Mouse (Mus musculus): Measurements from ENCODE around the gene Eif2s1. TPM values are rescaled to one million over a fixed set of nuclear protein-coding genes. Genes with fewer than 3 reads are reported as not detected.

The Eif2s1 gene
- total and polyA plus RNA-seq, 2 experiments from 2014 or later = 29.4 to 92.0 TPM

- no peak for DNase-seq (ENCODE audit: low spot score)
- peaks cover 18% of the 10 kb centered on the region for H3K4me1 ChIP-seq (ENCODE audit: insufficient read depth, low read length)
- ATAC-seq = peak; percentile 52
- peak overlapping the region; percentile 63 for H3K4me2 ChIP-seq (ENCODE audit: low read depth, low read length)
- H3K4me3 ChIP-seq (ENCODE audit: low read length) = peak overlapping the region; percentile 60
- peak overlapping the region; percentile 78 for H3K27ac ChIP-seq
- H3K36me3 ChIP-seq (ENCODE audit: insufficient read depth, low read length) = no peaks in the 10 kb centered on the region
- WGBS = under 1% methylated on average over 30 of the region's 30 CpGs
- H3K27me3 ChIP-seq (ENCODE audit: insufficient read depth, low read length) = no peaks in the 10 kb centered on the region
- no peaks in the 10 kb centered on the region for H3K9me3 ChIP-seq (ENCODE audit: low read length)
- peak overlapping the region; percentile 68 for H3K9ac ChIP-seq (replicated peaks; ENCODE audit: low read length)
- TF ChIP-seq CTCF (IDR thresholded peaks at IDR 0.05; ENCODE audit: low read depth) = no peak
Measured at GRCm38 (mm10) chr12:78860921-78861495, 611 bp upstream of the Eif2s1 start.

DNA sequence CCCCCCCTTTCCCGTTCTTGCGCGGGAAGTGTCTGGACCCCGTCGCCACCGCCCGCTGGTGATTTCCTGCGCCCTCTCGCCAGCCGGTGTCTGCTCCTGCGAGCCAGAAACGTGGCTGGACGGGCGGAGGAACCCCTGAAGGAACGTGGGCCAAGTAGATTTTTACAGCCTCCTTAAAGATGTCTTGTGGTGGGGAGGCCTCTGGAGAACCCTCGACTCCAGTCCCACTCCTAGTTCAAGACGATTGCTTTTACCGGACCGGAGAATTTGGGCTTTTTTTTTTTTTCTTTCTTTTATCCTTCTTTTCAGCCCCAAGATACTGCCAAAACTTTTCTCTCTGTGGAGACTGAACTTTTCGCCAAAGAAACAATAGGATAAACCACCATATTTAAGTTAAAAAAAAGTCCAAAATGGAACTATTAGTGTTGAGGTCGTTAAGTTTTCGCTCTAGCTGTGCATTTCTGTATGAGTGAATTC, 673 bp downstream of the Eif2s1 start:
- peak overlapping the region; percentile 60 for H3K4me3 ChIP-seq (ENCODE audit: low read length)
- DNase-seq (ENCODE audit: low spot score) = no peak
- under 1% methylated on average over 22 of the region's 22 CpGs for WGBS
- peaks cover 18% of the 10 kb centered on the region for H3K4me1 ChIP-seq (ENCODE audit: insufficient read depth, low read length)
- H3K9me3 ChIP-seq (ENCODE audit: low read length) = no peaks in the 10 kb centered on the region
- H3K36me3 ChIP-seq (ENCODE audit: insufficient read depth, low read length) = no peaks in the 10 kb centered on the region
- peak overlapping the region; percentile 63 for H3K9ac ChIP-seq (replicated peaks; ENCODE audit: low read length)
- peak overlapping the region; percentile 77 for H3K27ac ChIP-seq
- no peaks in the 10 kb centered on the region for H3K27me3 ChIP-seq (ENCODE audit: insufficient read depth, low read length)
- no peak for TF ChIP-seq CTCF (IDR thresholded peaks at IDR 0.05; ENCODE audit: low read depth)
- ATAC-seq = no peak
- H3K4me2 ChIP-seq (ENCODE audit: low read depth, low read length) = peak overlapping the region; percentile 76

DNA sequence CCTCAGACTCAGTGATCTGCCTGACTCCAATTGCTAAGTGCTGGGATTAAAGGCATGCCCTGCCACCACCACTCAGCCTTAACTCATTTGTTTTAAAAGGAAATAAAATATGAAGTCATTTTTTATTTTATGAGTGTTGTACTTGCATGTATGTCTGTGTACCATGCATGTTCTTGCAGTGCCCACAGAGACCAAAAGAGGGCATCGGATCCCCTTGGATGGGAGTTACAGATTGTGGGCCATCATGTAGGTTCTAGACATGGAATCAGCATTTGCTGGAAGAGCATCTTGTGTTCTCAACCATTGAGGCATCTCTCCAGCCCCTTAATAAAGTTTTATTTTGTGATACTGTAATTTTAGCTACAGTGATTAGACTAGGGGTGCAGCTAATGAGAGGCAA, 3.8 kb downstream of the Eif2s1 start:
- H3K27ac ChIP-seq = no peak overlapping the region
- H3K36me3 ChIP-seq (ENCODE audit: insufficient read depth, low read length) = peaks cover 8% of the 10 kb centered on the region; the same call in 1 of the 2 replicates
- H3K9ac ChIP-seq (replicated peaks; ENCODE audit: low read length) = no peak overlapping the region
- WGBS = 91% methylated on average over 1 of the region's 1 CpGs
- no peaks in the 10 kb centered on the region for H3K27me3 ChIP-seq (ENCODE audit: insufficient read depth, low read length)
- TF ChIP-seq CTCF (IDR thresholded peaks at IDR 0.05; ENCODE audit: low read depth) = peak; percentile 36; the same call in 1 of the 2 replicates
- H3K4me3 ChIP-seq (ENCODE audit: low read length) = no peak overlapping the region
- ATAC-seq (no peak), DNase-seq (ENCODE audit: low spot score) (peak; percentile 15)
- H3K4me1 ChIP-seq (ENCODE audit: insufficient read depth, low read length) = peaks cover 9% of the 10 kb centered on the region
- H3K4me2 ChIP-seq (ENCODE audit: low read depth, low read length) = no peak overlapping the region
- H3K9me3 ChIP-seq (ENCODE audit: low read length) = no peaks in the 10 kb centered on the region

DNA sequence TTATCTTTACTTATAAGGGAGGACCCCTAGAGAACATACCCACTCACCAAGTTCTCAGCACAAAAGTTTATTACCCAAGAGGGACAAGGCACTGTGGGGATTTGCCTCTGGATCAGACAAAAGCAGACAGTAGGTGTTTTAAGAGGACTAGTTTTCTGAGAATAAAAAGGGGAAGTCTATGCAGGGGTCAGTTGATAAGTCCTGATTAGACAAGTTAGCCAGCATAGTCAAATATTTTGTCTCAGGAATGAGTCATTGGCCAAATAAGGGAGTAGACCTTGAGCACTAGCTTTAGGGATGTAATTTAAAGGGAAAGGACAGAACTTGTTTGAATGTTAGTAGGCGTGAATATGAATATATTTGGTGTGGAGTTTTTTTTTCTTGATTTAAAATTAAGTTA, 6.5 kb downstream of the Eif2s1 start:
- peaks cover 3% of the 10 kb centered on the region; the same call in 1 of the 2 replicates for H3K4me1 ChIP-seq (ENCODE audit: insufficient read depth, low read length)
- no peak for DNase-seq (ENCODE audit: low spot score)
- H3K4me2 ChIP-seq (ENCODE audit: low read depth, low read length) = no peak overlapping the region
- H3K9me3 ChIP-seq (ENCODE audit: low read length) = no peaks in the 10 kb centered on the region
- 97% methylated on average over 1 of the region's 1 CpGs for WGBS
- no peaks in the 10 kb centered on the region for H3K27me3 ChIP-seq (ENCODE audit: insufficient read depth, low read length)
- ATAC-seq = no peak
- H3K9ac ChIP-seq (replicated peaks; ENCODE audit: low read length) = no peak overlapping the region
- H3K27ac ChIP-seq = no peak overlapping the region
- H3K36me3 ChIP-seq (ENCODE audit: insufficient read depth, low read length) = peaks cover 8% of the 10 kb centered on the region; the same call in 1 of the 2 replicates
- TF ChIP-seq CTCF (IDR thresholded peaks at IDR 0.05; ENCODE audit: low read depth) = no peak
- no peak overlapping the region for H3K4me3 ChIP-seq (ENCODE audit: low read length)

- H3K36me3 ChIP-seq (ENCODE audit: insufficient read depth, low read length) = peaks cover 25% of the 10 kb centered on the region
- no peaks in the 10 kb centered on the region for H3K27me3 ChIP-seq (ENCODE audit: insufficient read depth, low read length)
- WGBS = 96% methylated on average over 3 of the region's 3 CpGs
- no peak for DNase-seq (ENCODE audit: low spot score)
- H3K4me3 ChIP-seq (ENCODE audit: low read length) = no peak overlapping the region
- no peaks in the 10 kb centered on the region for H3K9me3 ChIP-seq (ENCODE audit: low read length)
- H3K27ac ChIP-seq = no peak overlapping the region
- no peaks in the 10 kb centered on the region for H3K4me1 ChIP-seq (ENCODE audit: insufficient read depth, low read length)
- TF ChIP-seq CTCF (IDR thresholded peaks at IDR 0.05; ENCODE audit: low read depth) = no peak
- ATAC-seq = no peak
- H3K9ac ChIP-seq (replicated peaks; ENCODE audit: low read length) = no peak overlapping the region
- no peak overlapping the region for H3K4me2 ChIP-seq (ENCODE audit: low read depth, low read length)
Measured at GRCm38 (mm10) chr12:78874581-78874980, 13.0 kb downstream of the Eif2s1 start.

GRCm38 (mm10) chr12:78890062-78890461, 28.4 kb downstream of the Eif2s1 start:
- TF ChIP-seq CTCF (IDR thresholded peaks at IDR 0.05; ENCODE audit: low read depth) = no peak
- Histone ChIP-seq H3K4me2 (ENCODE audit: low read depth, low read length) (no peak overlapping the region), H3K27me3 (ENCODE audit: insufficient read depth, low read length) (no peaks in the 10 kb centered on the region), H3K27ac (no peak overlapping the region), H3K4me3 (ENCODE audit: low read length) (no peak overlapping the region), H3K9me3 (ENCODE audit: low read length) (no peaks in the 10 kb centered on the region), H3K4me1 (ENCODE audit: insufficient read depth, low read length) (no peaks in the 10 kb centered on the region), H3K9ac (replicated peaks; ENCODE audit: low read length) (no peak overlapping the region), H3K36me3 (ENCODE audit: insufficient read depth, low read length) (peaks cover 15% of the 10 kb centered on the region)
- 70% methylated on average over 1 of the region's 1 CpGs for WGBS
- no peak for ATAC-seq
- DNase-seq (ENCODE audit: low spot score) = no peak

GRCm38 (mm10) chr12:78891149-78891548, 29.5 kb downstream of the Eif2s1 start:
- Histone ChIP-seq H3K36me3 (ENCODE audit: insufficient read depth, low read length) (peaks cover 7% of the 10 kb centered on the region; the same call in 1 of the 2 replicates), H3K9ac (replicated peaks; ENCODE audit: low read length) (no peak overlapping the region), H3K27me3 (ENCODE audit: insufficient read depth, low read length) (no peaks in the 10 kb centered on the region), H3K4me1 (ENCODE audit: insufficient read depth, low read length) (no peaks in the 10 kb centered on the region), H3K4me3 (ENCODE audit: low read length) (no peak overlapping the region), H3K27ac (no peak overlapping the region), H3K9me3 (ENCODE audit: low read length) (no peaks in the 10 kb centered on the region), H3K4me2 (ENCODE audit: low read depth, low read length) (no peak overlapping the region)
- TF ChIP-seq CTCF (IDR thresholded peaks at IDR 0.05; ENCODE audit: low read depth) = no peak
- WGBS = 86% methylated on average over 2 of the region's 2 CpGs
- ATAC-seq = no peak
- no peak for DNase-seq (ENCODE audit: low spot score)
